Mouse (Mus musculus): ENCODE results near the gene Ccdc120.
"Not testable (repeated sequence)": the region's sequence is repeated elsewhere in the genome, so short reads cannot be mapped to it uniquely, and the experiment has no call there.

Ccdc120 gene

GRCm38 (mm10) chrX:7753627-7754026 is 2.9 kb upstream of the Ccdc120 start:
- DNase-seq (ENCODE audit: low read depth, low spot score), result not testable (repeated sequence)

DNA sequence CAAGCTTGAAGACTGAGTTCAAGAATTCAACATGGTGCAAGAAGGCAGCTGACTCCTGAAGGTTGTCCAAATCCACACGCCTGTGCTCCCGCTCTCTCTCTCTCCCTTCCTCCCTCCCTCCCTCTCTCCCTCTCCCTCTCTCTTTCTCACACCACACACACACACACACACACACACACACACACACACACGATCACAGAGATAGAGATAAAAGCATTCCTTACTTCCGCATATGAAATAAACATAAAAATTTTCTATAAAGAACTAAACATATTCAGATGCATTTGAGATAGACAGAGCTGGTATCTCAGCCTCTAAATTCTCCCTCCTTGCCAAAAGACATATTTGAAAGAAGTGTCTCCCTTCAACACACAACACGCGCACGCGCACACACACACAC is 5.3 kb downstream of the Ccdc120 start:
- DNase-seq (ENCODE audit: low read depth, low spot score), result no peak

GRCm38 (mm10) chrX:7744940-7745339 is 5.8 kb downstream of the Ccdc120 start:
- no peak for DNase-seq (ENCODE audit: low read depth, low spot score)

DNA sequence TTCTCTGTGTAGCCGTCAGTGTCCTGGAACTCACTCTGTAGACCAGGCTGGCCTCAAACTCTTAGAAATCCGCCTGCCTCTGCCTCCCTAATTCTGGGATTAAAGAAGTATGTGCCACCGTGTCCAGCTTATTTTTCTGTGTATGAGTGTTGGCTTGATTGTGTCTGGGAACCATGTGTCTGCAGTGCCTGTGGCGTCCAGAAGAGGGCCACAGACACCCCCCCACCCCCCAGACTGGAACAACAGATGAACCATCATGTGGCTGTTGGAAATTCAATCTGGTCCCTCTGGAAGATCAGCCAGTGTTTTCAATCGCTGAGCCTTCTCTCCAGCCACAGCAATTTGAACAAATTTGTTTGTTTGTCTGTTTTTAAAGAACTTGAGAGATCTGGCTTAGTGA is 7.2 kb downstream of the Ccdc120 start:
- DNase-seq (ENCODE audit: low read depth, low spot score), result no peak

DNA sequence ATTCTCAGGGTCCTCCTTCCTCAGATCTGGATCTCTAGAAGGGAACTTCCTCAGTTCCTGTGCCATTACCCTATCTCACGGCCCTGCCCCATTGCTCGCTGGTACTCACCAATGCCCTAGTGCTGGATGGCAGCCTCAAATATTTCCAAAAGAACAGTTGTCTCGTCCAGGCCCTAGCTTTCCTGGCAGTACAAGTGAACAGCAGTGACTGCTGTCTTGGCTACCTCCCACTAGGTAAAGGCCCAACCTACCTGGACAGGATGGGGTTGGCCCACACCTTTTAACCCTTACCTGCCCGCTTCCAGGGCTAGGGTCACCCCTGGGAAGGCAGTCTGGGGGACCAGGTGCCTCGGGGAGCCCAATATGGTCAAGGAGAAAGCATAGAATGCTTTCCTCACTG is 9.6 kb downstream of the Ccdc120 start:
- no peak for DNase-seq (ENCODE audit: low read depth, low spot score)

DNA sequence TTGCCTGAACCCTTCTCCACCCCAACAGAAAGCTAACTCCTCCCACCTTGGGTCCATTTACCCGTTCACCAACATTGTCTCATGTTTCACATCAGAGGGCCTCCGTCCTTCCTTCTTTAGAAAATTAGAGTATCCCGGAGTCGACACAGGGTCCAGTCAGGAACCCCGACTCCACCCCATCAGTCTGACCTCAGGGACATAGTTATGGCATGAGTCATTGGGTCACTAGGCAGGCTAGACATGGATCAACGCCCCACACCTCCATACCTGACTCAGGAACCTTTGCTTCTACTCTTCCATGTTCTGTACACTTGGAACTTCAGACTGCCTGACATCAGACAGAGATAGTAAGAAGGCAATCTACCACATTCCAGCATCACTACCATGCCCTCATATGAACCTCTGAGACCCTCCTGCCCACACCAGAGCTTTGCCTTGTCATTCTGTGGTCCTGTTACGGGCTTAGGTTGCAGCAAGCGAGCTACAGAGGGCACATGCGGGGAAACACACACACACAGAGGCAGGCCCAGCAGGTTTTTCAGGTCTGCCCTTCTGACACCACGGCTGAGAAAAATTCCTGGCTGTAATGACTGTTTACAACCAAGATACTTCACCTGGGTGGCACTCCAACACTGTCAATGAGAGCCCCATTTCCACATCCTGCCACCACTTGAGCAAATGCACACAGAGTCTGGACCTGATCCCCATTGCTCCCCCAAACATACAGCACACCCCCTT is 10.5 kb downstream of the Ccdc120 start:
- DNase-seq (ENCODE audit: low read depth, low spot score), result no peak

- no peak for DNase-seq (ENCODE audit: low read depth, low spot score)
These were observed 11.2 kb downstream of the Ccdc120 start for GRCm38 (mm10) chrX:7739336-7740081.

DNA sequence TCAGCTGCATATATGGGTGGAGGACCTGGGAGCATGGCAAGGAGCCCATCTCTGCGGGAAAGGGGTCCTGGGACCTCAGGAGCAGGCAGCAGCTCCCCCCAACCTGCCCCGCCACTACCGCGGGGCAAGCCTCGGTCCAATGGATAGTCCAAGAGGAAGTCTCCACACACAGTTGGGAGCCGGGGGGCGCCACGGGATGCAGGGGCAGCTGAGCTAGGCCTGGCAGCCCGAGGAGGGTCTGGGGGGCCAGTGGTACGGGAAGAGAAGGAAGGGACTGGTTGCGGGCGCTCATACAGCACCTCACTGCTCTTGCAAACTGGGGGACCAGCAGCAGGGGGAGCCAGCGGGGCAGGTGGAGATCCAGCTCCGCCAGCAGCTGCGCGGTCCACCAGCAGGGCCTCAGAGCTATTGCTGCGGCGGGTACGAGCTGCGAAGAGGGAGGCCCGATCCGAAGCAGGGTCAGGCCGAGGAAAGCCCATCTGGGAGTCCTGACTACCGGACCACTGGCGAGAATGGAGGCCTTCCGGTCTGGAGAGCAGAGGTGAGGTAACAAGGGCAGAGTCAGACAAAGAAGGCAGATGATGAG is 17.0 kb downstream of the Ccdc120 start:
- DNase-seq (ENCODE audit: low read depth, low spot score), result no peak

DNA sequence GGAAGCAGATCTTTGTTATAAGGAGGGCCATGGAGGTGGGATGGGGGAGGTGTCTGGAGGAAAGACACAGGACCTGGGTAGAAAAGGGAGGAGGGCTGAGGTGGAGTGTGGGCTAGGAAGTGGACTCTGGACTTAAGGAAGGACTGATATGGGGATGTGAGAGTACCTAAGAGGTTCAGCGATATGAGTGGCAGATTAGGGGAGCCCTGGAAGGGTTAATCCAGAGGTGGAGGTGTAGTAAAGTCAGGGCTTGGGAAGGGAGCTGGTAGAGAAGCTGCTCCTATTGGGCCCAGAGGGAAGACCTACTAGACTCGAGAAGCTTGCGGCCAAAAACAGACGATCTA is 21.8 kb downstream of the Ccdc120 start:
- no peak for DNase-seq (ENCODE audit: low read depth, low spot score)

DNA sequence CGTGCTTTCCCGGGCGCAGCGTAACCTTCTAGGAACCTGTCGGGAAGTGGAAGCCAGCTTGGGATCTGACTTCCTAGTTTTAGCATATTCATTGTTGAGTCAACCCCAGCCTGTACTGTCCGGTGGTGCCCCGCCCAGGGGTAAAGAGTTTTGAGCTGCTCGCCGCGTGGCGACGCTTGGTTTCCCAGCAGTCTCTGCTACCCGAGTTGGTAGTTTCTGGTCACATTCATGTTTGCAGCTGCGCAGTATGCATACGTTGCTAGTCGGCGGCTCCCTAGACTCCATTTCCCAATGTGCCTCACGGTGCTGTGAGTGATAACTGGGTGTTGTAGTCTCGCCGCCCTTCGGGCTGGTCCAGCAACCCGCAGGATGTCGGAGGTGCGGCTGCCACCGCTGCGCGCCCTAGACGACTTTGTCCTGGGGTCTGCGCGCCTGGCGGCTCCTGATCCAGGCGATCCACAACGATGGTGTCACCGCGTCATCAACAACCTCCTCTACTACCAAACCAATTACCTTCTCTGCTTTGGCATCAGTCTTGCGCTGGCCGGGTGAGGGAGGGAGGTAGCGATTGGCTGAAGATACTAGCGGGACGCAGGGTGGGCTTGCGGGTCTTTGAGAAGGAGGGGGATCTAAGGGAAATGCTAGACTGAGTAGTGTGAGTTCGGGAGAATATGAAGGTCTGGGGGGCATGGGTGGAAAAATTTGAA is 22.3 kb downstream of the Ccdc120 start, which contains the start of gene Praf2:
Gene Praf2, plus strand, starts transcription at position 225 of the 707 bp plus-strand sequence.
- DNase-seq (ENCODE audit: low read depth, low spot score), result peak; percentile 58

DNA sequence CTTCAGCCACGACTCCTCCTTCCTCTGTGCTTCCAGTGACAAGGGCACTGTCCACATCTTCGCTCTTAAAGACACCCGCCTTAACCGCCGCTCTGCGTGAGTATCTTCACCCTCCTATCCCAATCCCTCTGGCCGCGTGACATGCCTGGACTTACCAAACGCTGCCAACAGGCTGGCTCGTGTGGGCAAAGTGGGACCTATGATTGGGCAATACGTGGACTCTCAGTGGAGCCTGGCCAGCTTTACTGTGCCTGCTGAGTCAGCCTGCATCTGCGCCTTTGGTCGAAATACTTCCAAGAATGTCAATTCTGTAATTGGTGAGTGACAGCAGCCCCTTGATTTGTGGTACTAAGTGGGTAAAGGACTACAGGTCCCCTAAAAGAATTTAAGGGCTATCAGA is 23.5 kb downstream of the Ccdc120 start:
- DNase-seq (ENCODE audit: low read depth, low spot score), result no peak

DNA sequence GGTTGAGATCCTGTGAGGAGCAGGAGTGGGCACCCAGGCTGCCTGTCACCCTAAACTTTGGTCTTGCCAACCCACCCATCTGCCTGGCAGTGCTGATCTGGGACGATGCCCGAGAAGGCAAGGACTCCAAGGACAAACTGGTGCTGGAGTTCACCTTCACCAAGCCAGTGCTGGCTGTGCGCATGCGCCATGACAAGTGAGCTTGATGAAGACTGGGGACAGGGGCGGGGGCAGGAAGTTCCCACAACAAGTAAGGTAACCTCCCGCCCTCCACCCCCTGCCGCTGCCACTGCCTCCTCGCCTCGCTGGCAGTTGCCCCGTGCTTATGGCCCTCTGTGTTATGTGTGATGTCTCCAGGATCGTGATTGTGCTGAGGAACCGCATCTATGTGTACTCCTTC is 24.9 kb downstream of the Ccdc120 start:
- no peak for DNase-seq (ENCODE audit: low read depth, low spot score)

DNA sequence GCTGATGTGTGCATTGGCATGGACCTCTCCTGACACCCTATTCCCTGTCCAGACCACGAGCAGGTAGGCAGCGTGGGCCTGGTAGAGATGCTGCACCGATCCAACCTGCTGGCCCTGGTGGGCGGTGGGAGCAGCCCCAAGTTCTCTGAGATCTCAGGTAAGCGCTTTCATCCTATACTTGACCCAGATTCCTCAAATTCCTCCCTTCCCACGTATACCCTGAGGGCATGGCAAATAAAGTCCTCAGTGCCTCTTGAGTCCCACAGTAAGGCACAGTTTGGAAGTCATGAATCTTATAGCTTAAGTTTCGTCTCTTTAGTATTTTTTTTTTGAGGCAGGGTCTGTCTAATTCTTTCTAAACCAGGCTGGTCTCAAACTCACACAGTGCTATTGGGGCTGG is 26.6 kb downstream of the Ccdc120 start:
- no peak for DNase-seq (ENCODE audit: low read depth, low spot score)

DNA sequence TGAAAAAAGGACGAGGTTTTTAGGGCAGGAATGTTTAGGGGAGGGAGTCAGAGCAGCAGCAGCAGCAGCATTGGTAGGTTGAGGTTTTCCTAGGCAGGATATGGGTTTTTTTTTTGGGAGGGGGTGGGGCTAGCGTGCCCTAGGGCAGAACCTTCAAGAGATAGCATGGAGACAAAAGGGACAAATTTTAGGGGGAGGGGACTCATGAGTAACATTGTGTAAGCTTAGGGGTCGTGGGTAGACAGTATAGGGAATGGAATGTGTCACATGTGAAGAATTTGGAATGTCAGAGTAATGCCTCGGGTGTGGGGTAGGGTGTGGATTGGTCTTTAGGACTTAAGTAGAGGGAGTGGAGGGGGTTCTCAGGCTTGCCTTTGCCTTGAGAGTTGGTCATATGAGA is 28.0 kb downstream of the Ccdc120 start:
- DNase-seq (ENCODE audit: low read depth, low spot score), result no peak

- no peak for DNase-seq (ENCODE audit: low read depth, low spot score)
These were observed 28.5 kb downstream of the Ccdc120 start for GRCm38 (mm10) chrX:7722282-7722611.

- no peak for DNase-seq (ENCODE audit: low read depth, low spot score)
These were observed 29.0 kb downstream of the Ccdc120 start, which contains the start of gene Gm45208 for GRCm38 (mm10) chrX:7721514-7722281. Gene Gm45208 (plus strand): TSS chrX:7722245.

GRCm38 (mm10) chrX:7716058-7716457 is 34.6 kb downstream of the Ccdc120 start:
- DNase-seq (ENCODE audit: low read depth, low spot score), result not testable (repeated sequence)

DNA sequence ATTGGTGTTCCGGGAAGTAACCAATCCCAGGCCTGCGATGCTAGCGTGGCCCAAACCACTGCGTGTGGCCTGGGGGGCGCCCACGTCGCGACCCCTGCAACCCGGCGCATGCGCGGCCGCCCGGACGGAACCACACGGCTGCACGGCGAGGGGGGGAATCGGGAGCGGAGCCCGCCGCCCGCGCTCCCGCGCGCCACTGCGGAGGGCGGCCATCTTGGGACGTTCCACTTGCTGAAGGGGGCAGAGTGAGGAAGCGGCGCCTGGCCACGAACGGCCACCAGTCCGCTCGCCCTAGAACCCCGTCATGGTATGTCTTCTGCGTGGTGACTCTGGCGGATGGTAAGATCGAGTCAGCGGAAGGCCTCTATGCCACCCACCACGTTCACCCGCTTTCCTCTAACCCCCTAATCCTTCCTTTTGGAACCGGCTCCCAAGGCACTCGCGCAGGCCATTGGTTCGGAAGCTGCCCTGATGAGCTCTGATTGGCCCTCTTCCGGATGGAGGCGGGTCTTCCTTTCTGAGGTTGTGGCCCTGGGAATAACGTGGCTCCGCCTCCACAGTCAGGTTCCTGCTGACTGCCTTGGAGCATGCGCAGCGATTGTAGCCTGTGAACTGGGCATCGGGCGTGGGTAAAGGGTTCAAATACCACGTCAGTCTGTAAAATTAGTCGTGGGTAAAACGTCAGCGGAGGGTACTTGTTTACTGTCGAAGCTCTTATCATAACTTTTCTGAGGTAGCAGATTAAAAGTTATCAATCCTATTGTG is 36.4 kb downstream of the Ccdc120 start, which contains the start of gene Wdr45:
Gene Wdr45, plus strand, starts transcription at position 199 of the 765 bp plus-strand sequence.
- not testable (repeated sequence) for DNase-seq (ENCODE audit: low read depth, low spot score)

- not testable (repeated sequence) for DNase-seq (ENCODE audit: low read depth, low spot score)
These were observed 37.0 kb downstream of the Ccdc120 start for GRCm38 (mm10) chrX:7713764-7714134.

- DNase-seq (ENCODE audit: low read depth, low spot score), result peak; percentile 65
These were observed 53.7 kb downstream of the Ccdc120 start, which contains the start of gene Gpkow for GRCm38 (mm10) chrX:7696954-7697381. Gene Gpkow (plus strand): TSS chrX:7697131.

Data from WW6 (cell line).